Mouse (Mus musculus) limb, embryonic 14.5 days (tissue): Measurements from ENCODE around the gene Otulin. TPM values are rescaled to one million over a fixed set of nuclear protein-coding genes. Genes with fewer than 3 reads are reported as not detected.

ENCODE experiments used
- ATAC-seq: fragments of 200-750 bp; cut with Nextera tagmentation; 2 replicates; pipeline ENCODE4 v1.8.0; 2017; ENCODE audit warnings: low read depth, moderate number of reproducible peaks, moderate TSS enrichment; ENCODE audit not compliant: low FRiP score
- DNase-seq: peaks from one replicate; pipeline ENCODE4 v3.0.0-alpha.2; 2015; ENCODE audit warnings: low spot score
- H3K27ac ChIP-seq: fragments of 300-500 bp; sonication (generic); replicated peaks from 2 replicates; pipeline ENCODE4 v1.5.1; 2014; ENCODE audit warnings: low read depth, mild to moderate bottlenecking, low read length, moderate library complexity, mixed read lengths
- H3K27me3 ChIP-seq: fragments of 300-500 bp; sonication (generic); 2 replicates; pipeline ENCODE4 v1.6.1; 2014; ENCODE audit warnings: low read length, mixed read lengths; ENCODE audit not compliant: control insufficient read depth, insufficient read depth
- H3K36me3 ChIP-seq: fragments of 300-500 bp; sonication (generic); 2 replicates; pipeline ENCODE4 v1.6.1; 2014; ENCODE audit warnings: mild to moderate bottlenecking, low read length, moderate library complexity, mixed read lengths; ENCODE audit not compliant: control insufficient read depth, insufficient read depth
- H3K4me1 ChIP-seq: fragments of 300-500 bp; sonication (generic); 2 replicates; pipeline ENCODE4 v1.6.1; 2014; ENCODE audit warnings: antibody characterized with exemption, low read length, mixed read lengths; ENCODE audit not compliant: control insufficient read depth, insufficient read depth
- H3K4me2 ChIP-seq: fragments of 300-500 bp; sonication (generic); replicated peaks from 2 replicates; pipeline ENCODE4 v1.6.1; 2014; ENCODE audit warnings: low read depth, mild to moderate bottlenecking, low read length, moderate library complexity; ENCODE audit not compliant: severe bottlenecking
- H3K4me3 ChIP-seq: fragments of 300-500 bp; sonication (generic); replicated peaks from 2 replicates; pipeline ENCODE4 v1.5.1; 2014; ENCODE audit warnings: low read length
- H3K9ac ChIP-seq: fragments of 300-500 bp; sonication (generic); 2 replicates; pipeline ENCODE4 v1.6.1; 2014; ENCODE audit warnings: mild to moderate bottlenecking, low read depth, low read length, moderate library complexity; ENCODE audit not compliant: severe bottlenecking
- H3K9me3 ChIP-seq: fragments of 300-500 bp; sonication (generic); 2 replicates; pipeline ENCODE4 v1.6.1; 2016; ENCODE audit warnings: low read length; ENCODE audit not compliant: control insufficient read depth
- POLR2A ChIP-seq: fragments of 200-500 bp; IDR thresholded peaks from 2 replicates; pipeline ENCODE4 v1.8.0; 2012; ENCODE audit warnings: inconsistent platforms, mild to moderate bottlenecking, moderate library complexity, borderline replicate concordance; ENCODE audit not compliant: insufficient read depth, insufficient read length; ENCODE audit errors: extremely low read depth
- WGBS: fragments of 180-500 bp; shearing (Covaris S2); extraction: QIAGEN DNeasy Blood & Tissue Kit; methylation state at CpG from one replicate; pipeline ENCODE4 v1.1.7; 2014; 5-methylcytosine and 5-hydroxymethylcytosine counted together
- polyA plus RNA-seq, 2 experiments: library from polyadenylated mRNA; depleted of rRNA in 1 of 2; stranded (reverse) in 1 of 2; unstranded in 1 of 2; fragments of >200 nt; fragmentation: Nextera tagmentation in 1 of 2; extraction: Ambion mirVana in 1 of 2; gene quantifications; 2 replicates each; pipeline versions ENCODE4 v1.2.1 to v1.2.3; 2012 to 2014

Otulin gene
- polyA plus RNA-seq, 2 experiments = 25.7 to 43.0 TPM

DNA sequence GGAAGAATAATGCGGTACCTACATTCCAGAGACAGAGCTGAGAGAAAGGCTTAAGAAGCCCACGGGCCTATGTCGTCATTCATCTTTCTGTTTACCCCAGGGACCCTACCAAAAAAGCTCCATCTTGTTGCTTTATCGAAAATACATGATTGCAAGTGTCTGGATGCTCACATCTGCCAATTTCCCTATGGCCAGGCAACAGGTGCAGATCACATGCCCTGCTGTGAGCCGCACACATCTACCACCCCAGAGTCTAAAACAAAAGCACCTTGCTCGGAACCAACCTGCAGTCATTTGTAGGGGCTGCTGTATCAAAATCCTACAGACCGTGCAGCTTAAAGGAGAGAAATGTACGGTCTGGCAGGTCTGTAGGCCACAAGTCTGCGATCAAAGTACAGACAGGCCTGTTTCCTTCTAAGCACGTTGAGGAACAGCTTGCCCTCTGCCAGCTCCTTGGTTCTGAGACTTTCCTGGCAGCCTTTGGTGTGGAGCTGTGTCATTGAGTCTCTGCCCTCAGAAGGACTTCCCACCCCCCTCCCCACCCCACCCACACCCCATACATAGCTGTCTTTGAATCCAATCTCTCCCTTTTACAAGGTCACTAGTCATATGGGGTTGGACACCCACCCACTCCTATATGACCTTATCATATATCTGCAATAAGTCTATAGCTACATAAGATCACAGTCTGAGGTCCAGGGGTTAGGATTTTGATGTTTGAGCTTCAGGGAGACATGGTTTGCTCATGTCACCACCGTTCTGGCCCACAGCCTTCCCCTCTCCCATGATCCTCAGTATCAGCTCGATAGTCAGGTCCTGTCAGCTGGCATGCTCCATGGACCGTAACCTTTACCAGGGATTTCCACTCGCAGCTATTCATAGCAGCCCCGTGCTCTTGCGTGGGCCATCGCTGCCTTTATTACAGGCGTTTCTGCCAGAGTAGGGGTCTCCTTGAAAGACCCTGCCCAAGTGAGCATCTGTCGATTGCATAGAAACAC is 79.1 kb downstream of the Otulin start:
- no peaks in the 10 kb centered on the region for H3K27me3 ChIP-seq
- no peak for DNase-seq
- H3K9ac ChIP-seq = no peak overlapping the region
- no peak overlapping the region for H3K4me3 ChIP-seq
- H3K36me3 ChIP-seq = no peaks in the 10 kb centered on the region
- no peak overlapping the region for H3K4me2 ChIP-seq
- 85% methylated on average over 19 of the region's 19 CpGs for WGBS
- H3K27ac ChIP-seq = no peak overlapping the region
- TF ChIP-seq POLR2A = no peak
- no peak for ATAC-seq
- no peaks in the 10 kb centered on the region for H3K4me1 ChIP-seq
- no peaks in the 10 kb centered on the region for H3K9me3 ChIP-seq

DNA sequence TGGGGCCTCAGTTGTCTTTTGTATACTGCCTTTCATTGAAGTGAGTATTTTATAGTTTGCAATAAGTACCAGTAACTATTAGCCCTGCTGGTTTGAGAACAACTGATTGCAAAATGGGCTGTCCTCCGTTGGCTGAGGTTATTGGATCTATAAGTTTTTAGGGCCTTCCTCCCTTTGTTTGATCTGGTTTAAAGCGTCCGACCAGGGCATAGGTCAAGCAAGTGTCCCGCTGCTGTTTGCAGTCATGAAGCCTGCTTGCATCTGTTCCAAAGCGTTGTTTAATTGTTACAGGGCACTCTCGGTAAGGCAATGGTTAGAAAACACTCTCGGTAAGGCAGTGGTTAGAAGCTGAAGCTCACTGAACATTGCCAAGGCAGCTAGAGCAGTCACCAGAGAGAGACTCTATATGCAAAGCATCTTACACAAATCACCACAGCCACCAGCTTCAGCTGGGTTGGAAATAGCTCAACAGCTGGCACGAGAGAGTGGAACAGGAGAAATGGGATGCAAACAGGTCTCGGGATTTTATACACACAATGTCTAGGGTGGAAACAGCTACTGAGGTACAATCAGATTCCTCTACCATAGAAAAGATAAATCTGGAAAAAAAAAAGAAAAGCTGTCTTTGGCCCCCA is 80.0 kb downstream of the Otulin start:
- Histone ChIP-seq H3K4me2 (no peak overlapping the region), H3K9me3 (no peaks in the 10 kb centered on the region), H3K27me3 (no peaks in the 10 kb centered on the region), H3K36me3 (no peaks in the 10 kb centered on the region), H3K9ac (no peak overlapping the region), H3K4me3 (no peak overlapping the region), H3K27ac (no peak overlapping the region), H3K4me1 (no peaks in the 10 kb centered on the region)
- WGBS = 30% methylated on average over 9 of the region's 9 CpGs
- ATAC-seq (no peak), DNase-seq (no peak)
- no peak for TF ChIP-seq POLR2A

DNA sequence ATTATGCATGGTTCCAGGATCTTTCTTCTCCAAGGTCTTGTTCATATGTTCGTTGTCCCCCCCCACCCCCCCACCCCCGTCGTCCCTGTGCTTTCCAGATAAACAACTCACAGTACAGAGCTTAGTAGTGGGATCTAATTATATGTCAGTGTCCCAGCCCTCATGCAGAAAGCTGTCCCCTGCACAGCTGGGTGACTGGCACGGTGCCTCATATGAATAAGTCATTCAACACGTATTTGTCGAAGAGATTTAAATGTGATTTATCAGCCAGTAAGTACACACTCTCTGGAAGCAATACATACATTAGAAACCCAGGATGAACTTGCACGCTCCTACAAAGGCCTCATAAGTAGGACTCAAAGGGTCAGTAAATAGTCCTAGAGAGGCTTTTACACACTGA is 80.6 kb downstream of the Otulin start:
- H3K36me3 ChIP-seq = no peaks in the 10 kb centered on the region
- no peak overlapping the region for H3K4me2 ChIP-seq
- H3K4me1 ChIP-seq = no peaks in the 10 kb centered on the region
- H3K9ac ChIP-seq = no peak overlapping the region
- no peak overlapping the region for H3K27ac ChIP-seq
- TF ChIP-seq POLR2A = no peak
- no peaks in the 10 kb centered on the region for H3K9me3 ChIP-seq
- H3K4me3 ChIP-seq = no peak overlapping the region
- DNase-seq (no peak), ATAC-seq (no peak)
- WGBS = 56% methylated on average over 7 of the region's 7 CpGs
- no peaks in the 10 kb centered on the region for H3K27me3 ChIP-seq

DNA sequence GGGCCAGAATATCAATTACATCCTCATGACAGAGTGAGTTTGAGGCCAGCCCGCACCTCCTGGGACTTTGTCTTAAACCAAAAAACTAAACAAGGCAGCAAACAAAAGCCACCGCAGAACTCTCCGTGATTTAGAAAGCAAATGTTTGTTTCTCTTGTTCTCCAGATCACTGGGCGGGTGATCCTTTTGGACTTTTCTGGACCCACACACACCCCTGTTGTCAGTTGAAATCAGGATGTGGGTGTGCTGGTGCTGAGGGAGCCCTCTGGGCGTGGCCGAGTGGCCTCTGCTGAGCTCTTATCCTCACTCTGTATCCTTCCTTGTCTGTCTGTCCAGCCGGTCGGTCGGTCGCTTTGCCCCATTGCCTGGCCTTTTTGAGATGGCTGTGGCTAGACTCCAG is 81.4 kb downstream of the Otulin start:
- WGBS = 88% methylated on average over 10 of the region's 10 CpGs
- no peak for TF ChIP-seq POLR2A
- Histone ChIP-seq H3K9ac (no peak overlapping the region), H3K27ac (no peak overlapping the region), H3K27me3 (no peaks in the 10 kb centered on the region), H3K9me3 (no peaks in the 10 kb centered on the region), H3K4me2 (no peak overlapping the region), H3K4me3 (no peak overlapping the region), H3K36me3 (no peaks in the 10 kb centered on the region), H3K4me1 (no peaks in the 10 kb centered on the region)
- DNase-seq (no peak), ATAC-seq (no peak)

DNA sequence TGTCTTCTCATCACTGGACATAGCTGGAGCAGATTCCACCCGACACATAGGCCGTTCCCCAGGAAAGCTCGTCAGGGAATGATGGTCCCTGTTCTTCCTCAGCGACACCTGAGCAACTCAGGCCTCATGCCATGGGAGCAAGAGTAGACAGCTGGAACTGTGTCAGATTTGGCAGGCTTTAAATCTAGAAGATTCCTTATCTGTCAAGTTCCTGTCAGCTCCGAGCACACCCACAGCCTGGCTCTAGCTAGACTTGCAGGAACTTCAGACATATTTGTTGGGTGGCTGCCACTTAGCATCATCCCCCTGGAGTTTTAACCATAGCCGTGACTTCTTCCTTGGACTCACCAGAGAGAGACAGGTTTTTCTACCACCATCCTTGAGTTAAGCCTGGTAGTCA is 82.4 kb downstream of the Otulin start:
- 77% methylated on average over 6 of the region's 6 CpGs for WGBS
- H3K9ac ChIP-seq = no peak overlapping the region
- TF ChIP-seq POLR2A = no peak
- DNase-seq (no peak), ATAC-seq (no peak)
- no peaks in the 10 kb centered on the region for H3K36me3 ChIP-seq
- H3K27me3 ChIP-seq = no peaks in the 10 kb centered on the region
- H3K9me3 ChIP-seq = no peaks in the 10 kb centered on the region
- no peak overlapping the region for H3K4me2 ChIP-seq
- H3K4me3 ChIP-seq = no peak overlapping the region
- H3K4me1 ChIP-seq = no peaks in the 10 kb centered on the region
- no peak overlapping the region for H3K27ac ChIP-seq
